Mouse (Mus musculus) layer of hippocampus, postnatal 10 days (tissue): ENCODE measurements around the gene Troap. TPM values are rescaled to one million over a fixed set of nuclear protein-coding genes. Genes with fewer than 3 reads are reported as not detected.
"Not testable (repeated sequence)": the region's sequence is repeated elsewhere in the genome, so short reads cannot be mapped to it uniquely, and the experiment has no call there.

Experiments
- DNase-seq, 2 experiments: peaks; one replicate each; pipeline ENCODE4 v3.0.0; 2021; ENCODE audit warnings: low spot score in 2 of 2
- total RNA-seq, 2 experiments: library from RNA; stranded (reverse); gene quantifications; 2 replicates each; pipeline ENCODE4 v1.2.3; 2021

The Troap gene
- total RNA-seq, 2 experiments from 2014 or later: 1.4 to 1.7 TPM

DNA sequence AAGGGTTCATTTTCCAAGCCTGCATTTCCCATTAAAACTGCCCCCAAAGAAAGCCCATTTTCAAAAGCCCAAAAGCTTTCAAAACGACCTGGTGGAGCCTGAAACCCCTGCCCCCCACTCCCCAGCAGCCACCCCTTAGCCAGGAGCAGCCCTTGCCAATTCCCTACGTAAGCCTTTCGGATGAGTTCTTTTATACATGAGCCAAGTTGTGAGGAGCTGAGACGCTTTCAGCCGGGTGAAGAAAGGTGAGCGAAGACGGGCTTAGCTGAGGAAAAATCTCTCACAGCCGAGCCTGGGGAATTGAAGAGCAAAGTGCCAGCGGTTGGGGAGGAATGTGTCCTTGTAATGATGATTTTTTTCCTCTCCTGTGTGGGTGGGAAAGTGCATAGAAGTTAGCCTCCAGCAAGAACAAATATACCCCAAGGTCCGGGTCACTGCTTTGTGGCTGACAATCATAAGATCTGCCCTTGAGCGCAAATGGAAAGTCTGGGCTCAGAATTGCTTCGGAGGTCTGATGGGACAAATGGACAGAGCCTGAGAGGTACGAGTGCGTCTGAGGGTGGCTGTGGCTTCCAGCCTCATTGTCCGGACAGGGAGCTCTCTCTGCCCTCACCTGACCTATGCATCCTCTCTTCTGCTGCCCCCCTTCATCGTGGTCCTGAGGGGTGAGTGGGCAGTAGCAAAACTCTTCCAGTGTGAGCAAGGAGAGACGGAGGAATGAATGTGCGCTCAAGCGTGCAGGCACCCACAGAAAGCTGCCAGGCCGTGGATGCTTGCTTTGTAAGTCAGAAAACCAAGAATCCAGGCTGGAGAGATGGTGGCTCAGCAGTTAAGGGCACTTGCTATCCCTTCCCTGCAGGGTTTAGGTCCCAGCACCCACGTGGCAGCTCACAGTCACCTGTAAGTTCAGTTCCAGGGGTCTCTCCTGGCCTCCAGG, 33.2 kb upstream of the Troap start:
- DNase-seq: no peak

GRCm38 (mm10) chr15:99042334-99042733, 32.0 kb upstream of the Troap start:
- DNase-seq: no peak

DNA sequence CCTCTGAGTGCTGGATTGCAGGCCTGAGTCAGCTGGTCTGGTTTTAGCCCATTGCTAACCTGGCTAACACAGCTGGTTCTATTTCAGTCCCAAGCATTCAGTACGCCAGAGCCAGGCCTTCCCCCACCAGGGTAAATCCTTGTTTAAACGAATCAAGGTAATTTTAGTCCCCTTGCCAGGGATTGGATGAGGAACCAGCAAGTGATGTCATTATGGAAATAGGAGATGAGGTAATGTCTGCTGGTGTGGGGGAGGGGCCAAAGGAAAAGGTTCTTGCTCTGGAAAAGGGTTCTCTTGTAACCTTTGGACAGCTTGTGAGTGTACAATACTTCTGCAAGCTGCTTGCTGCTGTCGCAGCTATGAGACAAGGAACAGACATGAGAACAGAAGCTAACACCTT, 29.5 kb upstream of the Troap start:
- DNase-seq: no peak

- DNase-seq: not testable (repeated sequence)
Measured at GRCm38 (mm10) chr15:99045734-99046133, 28.6 kb upstream of the Troap start.

- DNase-seq: peak; percentile 66 to 67
Measured at GRCm38 (mm10) chr15:99049473-99050253, 24.7 kb upstream of the Troap start.

DNA sequence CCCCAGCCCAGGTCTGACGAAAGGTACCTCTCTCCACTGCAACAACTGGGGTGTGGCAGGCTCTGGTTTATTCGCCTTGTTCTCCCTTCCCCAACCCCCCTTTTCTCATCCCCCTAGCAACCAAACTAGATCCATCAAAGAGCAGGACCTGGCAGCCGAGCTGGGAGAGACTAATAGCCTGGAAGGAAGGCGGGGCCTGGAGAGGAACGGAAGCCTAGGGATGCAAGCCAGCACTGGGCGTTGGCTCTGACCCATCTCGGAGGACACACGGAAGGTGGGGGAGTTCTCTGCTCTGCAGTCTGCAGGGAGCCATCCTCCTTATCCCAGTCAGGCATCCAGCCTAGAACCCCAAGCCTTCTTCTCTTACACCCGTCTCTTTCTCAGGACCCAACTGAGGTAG, 21.0 kb upstream of the Troap start:
- DNase-seq: no peak

GRCm38 (mm10) chr15:99055040-99055439, 19.3 kb upstream of the Troap start, which contains the start of gene Prph:
TSS of gene Prph (plus strand) at chr15:99055174.
- no peak for DNase-seq

GRCm38 (mm10) chr15:99055511-99055961, 18.8 kb upstream of the Troap start:
- DNase-seq: peak; percentile 43 to 55

DNA sequence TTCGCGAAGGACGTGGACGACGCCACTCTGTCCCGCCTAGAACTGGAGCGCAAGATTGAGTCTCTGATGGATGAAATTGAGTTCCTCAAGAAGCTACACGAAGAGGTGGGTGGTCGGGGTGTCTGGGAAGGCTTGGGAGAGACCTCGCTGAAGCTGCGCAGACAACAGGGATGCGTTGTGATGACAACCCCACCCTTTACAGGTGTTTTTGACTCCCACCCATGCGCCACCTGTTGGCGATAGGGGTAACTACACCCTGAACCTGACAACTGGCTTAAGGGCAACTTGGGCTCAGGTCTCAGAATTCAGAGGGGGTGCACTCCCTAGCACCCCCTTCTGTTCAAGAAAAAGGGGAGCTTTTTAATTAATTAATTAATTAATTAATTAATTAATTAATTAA, 18.0 kb upstream of the Troap start:
- peak in 1 of 2 experiments; percentile 22 for DNase-seq

DNA sequence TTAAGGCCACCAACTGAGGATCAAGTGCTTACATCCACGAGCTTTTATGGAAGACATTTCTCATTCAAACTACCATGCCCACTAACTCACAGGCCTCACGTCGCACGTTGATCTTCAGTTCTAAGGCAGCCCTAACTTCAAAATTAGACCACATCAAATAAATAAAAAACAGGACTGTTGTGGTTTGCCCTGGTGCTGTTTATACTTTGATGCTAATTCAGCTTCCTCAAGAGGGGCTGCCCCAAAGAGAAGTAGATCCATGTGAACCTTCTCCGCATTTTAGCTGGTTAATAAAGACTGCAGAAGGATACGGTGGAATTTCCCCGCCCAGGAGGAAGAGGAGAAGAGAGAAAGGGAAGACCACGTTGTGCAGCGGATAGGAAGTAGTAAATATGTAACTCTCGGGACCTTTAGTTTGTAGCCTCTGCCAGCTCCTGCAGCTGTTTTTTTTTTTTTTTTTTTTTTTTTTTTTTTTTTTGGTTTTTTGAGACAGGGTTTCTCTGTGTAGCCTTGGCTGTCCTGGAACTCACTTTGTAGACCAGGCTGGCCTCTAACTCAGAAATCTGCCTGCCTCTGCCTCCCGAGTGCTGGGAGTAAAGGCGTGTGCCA, 8.7 kb upstream of the Troap start:
- DNase-seq: no peak

GRCm38 (mm10) chr15:99071988-99072387, 2.4 kb upstream of the Troap start:
- no peak for DNase-seq

DNA sequence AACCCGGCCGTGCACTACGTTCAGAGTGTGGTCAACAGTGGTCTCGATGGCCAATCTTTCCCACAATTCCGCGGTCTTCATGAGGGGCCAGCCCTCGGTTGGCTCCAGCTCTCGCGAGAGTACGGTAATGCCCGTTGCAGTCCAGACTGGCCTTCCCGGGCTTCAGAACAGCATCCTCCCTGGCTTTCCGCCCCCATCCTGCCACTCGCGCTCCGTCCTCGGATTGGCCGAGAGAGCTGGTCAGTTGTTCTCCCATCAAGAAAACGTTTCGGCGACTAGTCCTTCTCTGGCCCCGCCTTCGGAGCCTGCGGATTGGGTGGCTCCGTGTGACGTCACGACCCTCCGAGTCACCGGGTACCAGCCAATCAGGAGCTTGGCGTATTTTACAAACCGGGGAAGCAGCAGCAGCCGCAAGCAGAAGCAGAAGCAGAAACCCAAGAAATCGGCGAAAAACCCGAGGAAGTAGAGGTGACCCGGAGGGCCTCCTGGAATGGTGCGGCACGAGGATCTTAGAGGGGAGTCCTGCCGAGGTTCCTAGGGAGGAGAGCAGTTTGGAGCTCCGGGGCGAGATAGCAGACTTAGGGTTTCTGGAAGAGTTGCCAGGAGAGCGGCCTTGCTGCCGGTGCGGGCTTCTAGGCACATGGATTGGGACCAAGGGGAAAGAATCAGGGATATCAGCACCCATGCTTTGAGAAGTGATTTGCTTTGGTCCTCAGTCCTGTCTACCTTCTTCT, 392 bp downstream of the Troap start:
- DNase-seq: peak; percentile 98

- DNase-seq: not testable (repeated sequence)
Measured at GRCm38 (mm10) chr15:99076011-99076410, 1.6 kb downstream of the Troap start.

DNA sequence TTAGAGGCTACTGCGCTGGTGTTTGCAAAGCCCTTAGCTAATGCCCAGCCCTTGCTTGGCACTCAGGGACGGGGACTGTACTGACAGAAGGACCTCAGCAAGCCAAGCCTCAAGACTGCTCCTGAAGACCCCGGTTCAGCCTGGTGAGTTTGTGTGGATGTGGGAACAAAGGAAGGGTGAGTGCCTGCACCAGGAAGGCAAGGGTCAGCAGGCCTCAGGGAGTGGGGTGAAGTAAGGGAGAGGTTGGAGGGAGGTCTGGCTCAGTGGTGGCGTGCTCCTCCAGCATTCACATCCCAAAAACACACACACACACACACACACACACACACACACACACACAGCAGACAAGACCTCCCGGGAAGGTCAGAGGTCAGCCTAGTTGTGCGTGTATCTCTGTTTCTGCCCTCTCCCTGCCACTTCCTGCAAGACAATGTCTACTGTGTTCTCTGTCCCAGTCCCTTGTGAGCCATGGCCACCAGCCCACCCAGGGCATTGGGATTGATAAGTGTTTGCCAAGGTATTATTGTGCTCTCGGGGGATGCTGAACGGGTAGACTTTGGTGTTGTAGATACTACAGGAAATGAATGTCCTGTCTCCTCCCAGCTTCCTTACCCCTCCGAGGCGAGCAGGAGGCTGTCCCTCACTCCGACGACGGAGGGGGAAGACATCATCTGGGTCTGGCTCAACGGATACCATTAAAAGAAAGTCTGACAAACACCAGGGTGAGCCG, 4.0 kb downstream of the Troap start:
- DNase-seq: no peak

DNA sequence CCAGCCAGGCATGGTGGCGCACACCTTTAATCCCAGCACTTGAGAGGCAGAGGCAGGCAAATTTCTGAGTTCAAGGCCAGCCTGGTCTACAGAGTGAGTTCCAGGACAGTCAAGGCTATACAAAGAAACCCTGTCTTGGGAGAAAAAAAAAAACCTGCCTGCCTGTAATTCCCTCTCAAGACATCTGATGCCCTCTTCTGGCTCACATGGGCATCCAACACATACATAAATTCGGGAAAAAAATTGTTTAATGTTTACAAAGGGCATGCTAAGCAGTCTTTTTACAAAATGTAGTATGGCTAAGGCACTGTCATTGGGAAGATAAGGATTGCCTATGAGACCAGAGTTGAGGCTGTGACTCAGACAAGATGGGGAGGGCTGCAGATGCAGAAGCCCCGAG, 5.4 kb downstream of the Troap start:
- no peak for DNase-seq

GRCm38 (mm10) chr15:99082322-99082721, 7.9 kb downstream of the Troap start:
- DNase-seq: no peak

DNA sequence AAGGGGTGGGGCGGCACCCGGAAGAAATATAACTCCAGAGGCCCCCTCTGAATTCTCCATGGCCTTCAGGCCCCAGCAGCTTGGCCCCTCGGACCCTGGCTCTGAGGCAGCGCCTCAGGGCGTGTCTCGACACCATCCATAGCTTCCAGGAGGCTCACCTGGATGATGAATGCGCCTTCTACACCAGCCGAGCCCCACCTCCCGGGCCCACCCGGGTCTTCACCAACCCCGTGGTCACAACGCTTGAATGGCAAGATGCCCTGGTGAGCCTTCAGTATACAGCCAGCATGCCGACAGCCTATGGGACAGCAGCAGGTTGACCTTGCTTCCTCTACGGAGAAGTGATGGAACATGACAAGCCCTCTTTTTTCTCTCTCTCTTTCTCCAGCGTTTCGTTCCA, 8.5 kb downstream of the Troap start:
- no peak for DNase-seq

DNA sequence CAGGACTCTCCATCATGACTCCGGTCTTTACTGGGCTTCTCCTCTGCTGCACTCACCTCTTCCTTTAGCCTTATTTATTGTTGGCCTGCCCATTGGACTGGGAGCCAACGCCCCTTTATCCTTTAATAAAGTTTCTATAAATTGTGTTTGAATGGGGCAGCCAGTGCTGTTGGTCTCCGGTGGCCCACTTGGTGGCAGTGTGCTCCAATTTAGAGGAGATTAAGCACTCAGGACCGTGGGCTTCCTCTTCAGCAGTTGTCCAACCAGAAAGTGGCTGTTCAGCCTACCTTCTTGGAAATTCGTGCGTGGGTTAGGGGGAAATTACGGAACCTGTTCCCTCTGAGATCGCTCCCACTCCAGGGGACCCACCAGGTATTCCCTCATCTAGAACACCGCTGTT, 8.9 kb downstream of the Troap start:
- DNase-seq: peak; percentile 53 to 71

GRCm38 (mm10) chr15:99083867-99084557, 9.6 kb downstream of the Troap start:
- no peak for DNase-seq

DNA sequence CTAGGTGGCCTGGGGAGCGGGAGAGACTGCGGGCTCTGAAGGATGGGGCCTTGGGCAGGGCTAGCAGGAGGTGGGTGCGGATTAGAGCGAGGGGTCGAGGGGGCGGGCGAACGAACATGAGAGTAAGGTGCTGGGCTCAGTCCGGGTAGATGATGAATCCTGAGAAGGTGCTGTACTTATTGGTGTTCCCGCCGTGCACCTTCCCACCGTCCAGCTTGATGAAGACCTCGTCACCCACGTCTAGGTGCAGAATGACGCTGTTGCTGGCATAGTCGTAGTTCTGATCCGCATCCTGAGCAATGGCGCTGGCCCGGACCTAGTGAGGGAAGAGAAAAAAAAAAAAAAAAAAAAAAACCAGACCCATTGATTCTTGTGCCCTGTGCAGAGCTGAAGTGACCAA, 10.2 kb downstream of the Troap start:
- no peak for DNase-seq
